Mouse (Mus musculus) spleen, adult 2 months (tissue): ENCODE data around the gene Nprl3.

Source experiments
- CTCF ChIP-seq: fragments of 200-500 bp; IDR thresholded peaks from 2 replicates; pipeline ENCODE4 v1.5.1; 2011; ENCODE audit warnings: mild to moderate bottlenecking, inconsistent platforms; ENCODE audit not compliant: insufficient read depth, insufficient read length, insufficient replicate concordance; ENCODE audit errors: extremely low read depth
- POLR2A ChIP-seq: fragments of 200-500 bp; IDR thresholded peaks from 2 replicates; pipeline ENCODE4 v1.6.1; 2011; ENCODE audit warnings: low read depth, low read length, inconsistent platforms

DNA sequence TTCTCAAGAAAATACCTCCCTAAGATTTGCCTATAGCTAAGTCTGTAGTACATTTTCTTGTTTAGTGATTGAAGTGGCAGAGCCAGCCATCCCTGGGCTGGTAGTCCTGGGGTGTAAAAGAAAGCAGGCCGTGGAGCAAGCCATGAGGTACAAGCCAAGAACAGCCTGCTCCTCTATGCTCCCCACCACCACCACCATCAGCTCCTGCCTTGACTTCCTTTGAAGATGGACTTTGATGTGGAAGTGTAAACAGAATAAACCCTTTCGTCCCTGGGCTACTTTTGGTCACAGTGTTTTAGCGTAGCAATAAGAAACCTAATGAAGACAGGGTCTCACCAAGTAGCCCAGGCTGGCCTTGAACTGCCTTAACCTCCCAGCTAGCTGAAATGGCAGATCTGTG is 69.7 kb downstream of the Nprl3 start:
- TF ChIP-seq CTCF, result no peak
- no peak for TF ChIP-seq POLR2A
